7 mouse cellular contexts compared by ENCODE assay signal in genomic region chr17:56218377-56219191, GRCm38 (mm10). TPM values are rescaled to one million over a fixed set of nuclear protein-coding genes. Genes with fewer than 3 reads are reported as not detected.
DNase-seq lines count a peak whose midpoint lies in the region; ATAC-seq lines count a peak whose summit lies in the region.

Gene Dpp9, minus strand, starts transcription at chr17:56218905.

- peak within 1 kb of the TSS; percentile 76 for H3K27ac ChIP-seq in embryonic facial prominence, embryonic 11.5 days (replicated peaks; ENCODE audit: low read depth, low read length)
- peak within 1 kb of the TSS; percentile 92 for H3K27ac ChIP-seq in limb, embryonic 10.5 days
- peak within 1 kb of the TSS; percentile 93 for H3K27ac ChIP-seq in midbrain, embryonic 13.5 days

- H3K9me3 ChIP-seq in embryonic facial prominence, embryonic 11.5 days (replicated peaks; ENCODE audit: control insufficient read depth, low read length): no peaks in the 10 kb centered on the region
- H3K9me3 ChIP-seq in limb, embryonic 10.5 days (replicated peaks): no peaks in the 10 kb centered on the region
- no peaks in the 10 kb centered on the region for H3K9me3 ChIP-seq in midbrain, embryonic 13.5 days

- peaks cover 5% of the 10 kb centered on the region; the same call in 1 of the 2 replicates for H3K4me1 ChIP-seq in embryonic facial prominence, embryonic 11.5 days (ENCODE audit: control insufficient read depth, insufficient read depth, low read length)
- H3K4me1 ChIP-seq in limb, embryonic 10.5 days: peaks cover 31% of the 10 kb centered on the region
- H3K4me1 ChIP-seq in midbrain, embryonic 13.5 days (replicated peaks): peaks cover 25% of the 10 kb centered on the region

- under 1% methylated on average over 75 of the region's 78 CpGs for WGBS in embryonic facial prominence, embryonic 11.5 days
- WGBS in limb, embryonic 10.5 days: under 1% methylated on average over 73 of the region's 78 CpGs
- under 1% methylated on average over 78 of the region's 78 CpGs for WGBS in midbrain, embryonic 13.5 days

- H3K36me3 ChIP-seq in embryonic facial prominence, embryonic 11.5 days (replicated peaks; ENCODE audit: control insufficient read depth, insufficient read depth, low read depth, low read length): no peaks in the 10 kb centered on the region
- H3K36me3 ChIP-seq in limb, embryonic 10.5 days: peaks cover 17% of the 10 kb centered on the region
- H3K36me3 ChIP-seq in midbrain, embryonic 13.5 days: peaks cover 4% of the 10 kb centered on the region; the same call in 1 of the 2 replicates

- peak; percentile 95 for DNase-seq in adrenal gland, postnatal 14 days
- peak; percentile 95 for DNase-seq in embryonic facial prominence, embryonic 11.5 days (ENCODE audit: low spot score)
- DNase-seq in kidney, adult 11 months: peak; percentile 94
- DNase-seq in limb, embryonic 10.5 days (ENCODE audit: low spot score): peak; percentile 91
- peak; percentile 74 for DNase-seq in spleen, adult 12 weeks (ENCODE audit: low spot score)

- peak within 1 kb of the TSS; percentile 88 for H3K9ac ChIP-seq in embryonic facial prominence, embryonic 11.5 days (replicated peaks; ENCODE audit: low read length)
- H3K9ac ChIP-seq in midbrain, embryonic 13.5 days (replicated peaks): peak within 1 kb of the TSS; percentile 91

- ATAC-seq in embryonic facial prominence, embryonic 11.5 days (replicated peaks; ENCODE audit: insufficient number of reproducible peaks, low FRiP score, low TSS enrichment, low read depth): peak; percentile 100
- peak; percentile 92 for ATAC-seq in granulocyte monocyte progenitor cell, adult 5-6 weeks (replicated peaks; ENCODE audit: poor library complexity, severe bottlenecking)
- ATAC-seq in midbrain, embryonic 13.5 days: peak; percentile 100

- no peaks in the 10 kb centered on the region for H3K27me3 ChIP-seq in embryonic facial prominence, embryonic 11.5 days (ENCODE audit: control insufficient read depth, insufficient read depth, low read length)
- H3K27me3 ChIP-seq in limb, embryonic 10.5 days (ENCODE audit: low read depth, poor library complexity, severe bottlenecking): no peaks in the 10 kb centered on the region
- no peaks in the 10 kb centered on the region for H3K27me3 ChIP-seq in midbrain, embryonic 13.5 days

- H3K4me2 ChIP-seq in embryonic facial prominence, embryonic 11.5 days (ENCODE audit: low read depth, low read length): peak within 1 kb of the TSS; percentile 76
- peak within 1 kb of the TSS; percentile 75 for H3K4me2 ChIP-seq in midbrain, embryonic 13.5 days (replicated peaks)

- peak within 1 kb of the TSS; percentile 97 for H3K4me3 ChIP-seq in embryonic facial prominence, embryonic 11.5 days (ENCODE audit: low read depth, low read length)
- peak within 1 kb of the TSS; percentile 93 for H3K4me3 ChIP-seq in limb, embryonic 10.5 days
- peak within 1 kb of the TSS; percentile 87 for H3K4me3 ChIP-seq in midbrain, embryonic 13.5 days (replicated peaks)

RNA-seq across cellular contexts. Expression of gene Dpp9, which starts in this region (rescaled TPM):
- total RNA-seq in adrenal gland, postnatal 14 days (2021): 31.5 and 33.4 TPM in 2 replicates
- 23.7 and 33.1 TPM in 2 replicates for polyA plus RNA-seq in embryonic facial prominence, embryonic 11.5 days (2014; fragmentation: Nextera tagmentation; extraction: Ambion mirVana)
- 39.7 and 46.0 TPM in 2 replicates for total RNA-seq in granulocyte monocyte progenitor cell, adult 5-6 weeks (2014; fragmentation: Nextera tagmentation)
- 14.0 and 19.6 TPM in 2 replicates for total RNA-seq in granulocyte monocyte progenitor cell, adult 5-6 weeks (2017)
- 44.5 and 44.8 TPM in 2 replicates for polyA plus RNA-seq in limb, embryonic 10.5 days (2016; fragmentation: Nextera tagmentation; extraction: Ambion mirVana)
- polyA plus RNA-seq in midbrain, embryonic 13.5 days (2015; fragmentation: Nextera tagmentation; extraction: Ambion mirVana): 26.6 and 29.3 TPM in 2 replicates

Comparison
In these comparisons a context has a peak if more than half of its experiments do, and no peak if none do; other contexts are left out.
1. Peak in every context shown above with its lines: DNase-seq, ATAC-seq, H3K4me3 ChIP-seq and H3K27ac ChIP-seq.